Mouse (Mus musculus) myocyte (in vitro differentiated cells): ENCODE results near the gene Dynlt1f.
"Not testable (repeated sequence)": the region's sequence is repeated elsewhere in the genome, so short reads cannot be mapped to it uniquely, and the experiment has no call there.

Experiments used
- MYOD1 ChIP-seq, 3 experiments: IDR thresholded peaks; one replicate each; pipeline ENCODE4 v1.6.1; 2011; ENCODE audit warnings: control low read depth in 2 of 3, low read depth in 2 of 3, mild to moderate bottlenecking in 2 of 3, moderate library complexity in 1 of 3; ENCODE audit not compliant: insufficient read length in 2 of 3, control insufficient read depth in 1 of 3
- POLR2A ChIP-seq: IDR thresholded peaks from one replicate; pipeline ENCODE4 v1.6.1; 2011; ENCODE audit warnings: low read depth, mild to moderate bottlenecking, control low read depth, moderate library complexity; ENCODE audit not compliant: insufficient read length
- TCF12 ChIP-seq: IDR thresholded peaks from one replicate; pipeline ENCODE4 v1.6.1; 2011; ENCODE audit warnings: mild to moderate bottlenecking, control low read depth; ENCODE audit not compliant: poor library complexity, insufficient read depth, severe bottlenecking

DNA sequence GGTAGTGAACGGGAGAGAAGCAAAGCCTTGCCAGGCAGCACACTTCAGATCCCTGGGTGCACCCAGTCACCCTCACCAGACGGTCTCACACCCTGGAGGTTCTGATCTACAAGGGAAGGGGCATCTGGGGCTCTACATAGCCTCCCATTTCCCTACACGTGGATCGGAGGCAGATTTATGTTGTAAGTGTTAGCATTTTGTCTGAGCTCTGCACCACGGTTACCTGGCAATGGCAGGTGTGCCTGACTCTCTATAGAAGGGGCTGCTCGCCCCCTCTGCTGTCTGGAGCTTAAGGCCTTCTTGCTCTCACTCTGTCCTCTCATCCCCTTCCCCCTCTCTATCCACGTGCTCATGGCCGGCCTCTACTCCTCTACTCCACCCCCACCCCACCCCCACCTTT lies 40.8 kb upstream of the Dynlt1f start:
- not testable (repeated sequence) for TF ChIP-seq TCF12; MYOD1 (IDR thresholded peaks at IDR 0.05; ENCODE audit: control insufficient read depth in 1 of 3, insufficient read length in 2 of 3, low read depth in 2 of 3); POLR2A
